Mouse (Mus musculus): ENCODE results near the gene Wnt7a.

GRCm38 (mm10) chr6:91339612-91340246 is 71.4 kb downstream of the Wnt7a start:
- TF ChIP-seq POLR2A (IDR thresholded peaks at IDR 0.05; ENCODE audit: low read depth, low read length) (no peak), CTCF (IDR thresholded peaks at IDR 0.05; ENCODE audit: borderline replicate concordance, insufficient read depth, low read length) (no peak)
